Mouse (Mus musculus): ENCODE measurements around the gene Clic1.

DNA sequence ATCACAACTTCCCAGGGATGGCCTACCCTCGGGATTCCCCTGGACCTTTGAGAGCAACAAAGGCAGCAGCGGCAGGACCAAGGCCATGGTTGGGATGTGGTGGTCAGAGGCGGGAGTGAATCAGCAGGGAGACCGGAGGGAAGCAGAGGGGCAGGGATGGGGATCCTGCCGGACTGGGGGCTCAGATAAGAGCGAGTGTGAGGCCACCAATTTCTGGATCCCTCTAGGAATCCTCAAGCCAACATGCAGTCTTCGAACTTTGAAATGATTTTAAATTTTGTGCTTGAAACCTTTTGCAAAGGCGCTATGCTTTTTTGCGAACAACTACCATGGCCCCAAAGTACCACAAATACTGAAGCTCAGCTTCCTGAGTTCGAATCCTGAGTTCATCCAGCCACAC, 16.3 kb downstream of the Clic1 start, which contains the start of gene Mpig6b:
- TF ChIP-seq MXI1 (IDR thresholded peaks at IDR 0.05; ENCODE audit: low read depth, low read length) (no peak), POLR2A (IDR thresholded peaks at IDR 0.05; ENCODE audit: low read depth, low read length) (no peak), USF2 (conservative IDR thresholded peaks at IDR 0.05; ENCODE audit: low read depth, low read length) (no peak)
